Mouse (Mus musculus) heart, adult 2 months (tissue): Measurements from ENCODE around the gene D930007J09Rik. TPM values are rescaled to one million over a fixed set of nuclear protein-coding genes. Genes with fewer than 3 reads are reported as not detected.
A peak's percentile ranks its signal among the peaks of the same experiment; 100 is the strongest.

Source experiments
- DNase-seq, 2 experiments: peaks; one replicate each; pipeline ENCODE4 v3.0.0; 2021
- H3K27ac ChIP-seq: fragments of 200-600 bp; 2 replicates; pipeline ENCODE4 v1.8.1; 2022
- H3K27me3 ChIP-seq: fragments of 200-500 bp; 2 replicates; pipeline ENCODE4 v1.6.1; 2012; ENCODE audit warnings: mild to moderate bottlenecking, low read length, inconsistent platforms, mixed read lengths; ENCODE audit not compliant: control insufficient read depth, insufficient read depth
- H3K36me3 ChIP-seq: fragments of 200-500 bp; 2 replicates; pipeline ENCODE4 v1.6.1; 2012; ENCODE audit warnings: low read length, inconsistent platforms; ENCODE audit not compliant: control insufficient read depth, insufficient read depth
- H3K4me1 ChIP-seq: fragments of 200-500 bp; 2 replicates; pipeline ENCODE4 v1.6.1; 2011; ENCODE audit warnings: low read length; ENCODE audit not compliant: control insufficient read depth, insufficient read depth
- H3K4me3 ChIP-seq: fragments of 200-600 bp; 2 replicates; pipeline ENCODE4 v1.8.1; 2022
- H3K79me2 ChIP-seq: fragments of 200-500 bp; replicated peaks from 2 replicates; pipeline ENCODE4 v1.6.1; 2012; ENCODE audit warnings: mild to moderate bottlenecking, inconsistent platforms, low read length, moderate library complexity, mixed read lengths; ENCODE audit not compliant: control insufficient read depth, insufficient read depth
- H3K9ac ChIP-seq: fragments of 200-500 bp; 2 replicates; pipeline ENCODE4 v1.6.1; 2012; ENCODE audit warnings: low read depth, mild to moderate bottlenecking, control low read depth, inconsistent platforms, low read length, mixed read lengths
- CTCF ChIP-seq: fragments of 200-600 bp; IDR thresholded peaks from 2 replicates; pipeline ENCODE4 v1.8.1; 2022; ENCODE audit warnings: antibody characterized with exemption, mild to moderate bottlenecking, moderate library complexity
- EP300 ChIP-seq: fragments of 200-500 bp; IDR thresholded peaks from 2 replicates; pipeline ENCODE4 v1.6.1; 2011; ENCODE audit warnings: low read depth, low read length, control low read depth; ENCODE audit not compliant: insufficient read depth
- POLR2A ChIP-seq: fragments of 200-500 bp; IDR thresholded peaks from 2 replicates; pipeline ENCODE4 v1.6.1; 2011; ENCODE audit warnings: mild to moderate bottlenecking, low read depth, low read length, control low read depth; ENCODE audit not compliant: insufficient read depth
- WGBS: fragments of 180-500 bp; shearing (Covaris S2); methylation state at CpG from one replicate; pipeline ENCODE4 v1.1.7; 2018; 5-methylcytosine and 5-hydroxymethylcytosine counted together
- intact Hi-C: fragments of 180-260 bp; cut with DNase I; formaldehyde crosslinking; loops from one replicate; pipeline ENCODE4 v1.15.1; 2025
- polyA plus RNA-seq: library from polyadenylated mRNA; depleted of rRNA; stranded (reverse); fragments of >200 nt; gene quantifications from 2 replicates; pipeline ENCODE4 v1.2.3, GENCODE M21; 2012
- total RNA-seq, 2 experiments: library from RNA; stranded (reverse); gene quantifications; 2 replicates each; pipeline ENCODE4 v1.2.3; 2021

The D930007J09Rik gene
- total and polyA plus RNA-seq, 3 experiments = not detected

DNA sequence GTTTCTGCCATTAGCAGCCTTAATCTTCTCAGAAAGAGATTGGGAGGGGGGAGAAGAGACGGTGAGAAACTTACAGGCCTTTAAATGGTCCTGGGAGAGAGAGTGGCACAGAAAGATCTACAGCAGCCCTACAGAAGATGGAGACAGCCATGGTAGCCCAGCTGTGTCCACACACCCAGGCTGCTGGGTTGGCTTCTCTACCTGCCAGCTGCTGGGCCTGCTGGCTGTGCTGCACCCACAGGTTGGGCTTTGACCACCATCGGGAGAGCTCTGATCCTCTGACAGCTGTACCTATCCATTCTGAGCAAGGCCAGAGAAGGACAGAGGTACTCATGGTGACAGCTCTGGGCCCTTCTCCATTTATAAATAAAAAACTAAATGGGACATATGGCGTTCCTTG lies 23.8 kb downstream of the D930007J09Rik start:
- no peaks in the 10 kb centered on the region for H3K79me2 ChIP-seq
- no peaks in the 10 kb centered on the region; the same call in 1 of the 2 replicates for H3K36me3 ChIP-seq
- TF ChIP-seq EP300 (no peak), POLR2A (no peak), CTCF (no peak)
- no peak overlapping the region for H3K4me3 ChIP-seq
- intact Hi-C loops = no loop called here
- WGBS = 58% methylated on average over 3 of the region's 3 CpGs
- peaks cover 2% of the 10 kb centered on the region for H3K4me1 ChIP-seq
- H3K27me3 ChIP-seq = no peaks in the 10 kb centered on the region
- no peak for DNase-seq
- peak overlapping the region; percentile 47 for H3K27ac ChIP-seq
- no peak overlapping the region for H3K9ac ChIP-seq

GRCm38 (mm10) chr13:32776350-32776749 lies 26.3 kb downstream of the D930007J09Rik start:
- intact Hi-C loops = no loop called here
- TF ChIP-seq EP300 (0 out of 2 replicates have a peak, but pooled peaks have one; percentile 32), CTCF (no peak)
- Histone ChIP-seq H3K27me3 (no peaks in the 10 kb centered on the region), H3K9ac (peak overlapping the region; percentile 63), H3K4me3 (peak overlapping the region; percentile 47), H3K4me1 (peaks cover 4% of the 10 kb centered on the region), H3K79me2 (no peaks in the 10 kb centered on the region), H3K36me3 (peaks cover 1% of the 10 kb centered on the region), H3K27ac (peak overlapping the region; percentile 88)
- WGBS = 68% methylated on average over 10 of the region's 10 CpGs
- no peak for DNase-seq

GRCm38 (mm10) chr13:32775889-32776288 lies 26.8 kb downstream of the D930007J09Rik start:
- Histone ChIP-seq H3K36me3 (peaks cover 5% of the 10 kb centered on the region), H3K27ac (peak overlapping the region; percentile 88), H3K4me3 (peak overlapping the region; percentile 47), H3K79me2 (no peaks in the 10 kb centered on the region), H3K4me1 (peaks cover 4% of the 10 kb centered on the region), H3K27me3 (no peaks in the 10 kb centered on the region), H3K9ac (peak overlapping the region; percentile 63)
- 61% methylated on average over 9 of the region's 9 CpGs for WGBS
- intact Hi-C loops = no loop called here
- DNase-seq = peak in 1 of 2 experiments; percentile 23
- TF ChIP-seq CTCF (no peak), EP300 (no peak), POLR2A (no peak)

- 13% methylated on average over 3 of the region's 3 CpGs for WGBS
Observed at GRCm38 (mm10) chr13:32769960-32770359, 32.7 kb downstream of the D930007J09Rik start.

GRCm38 (mm10) chr13:32768104-32768503 lies 34.5 kb downstream of the D930007J09Rik start:
- WGBS = 17% methylated on average over 4 of the region's 4 CpGs
- H3K4me3 ChIP-seq = no peak overlapping the region
- peaks cover 26% of the 10 kb centered on the region for H3K36me3 ChIP-seq
- H3K9ac ChIP-seq = no peak overlapping the region
- H3K4me1 ChIP-seq = peaks cover 14% of the 10 kb centered on the region
- H3K79me2 ChIP-seq = no peaks in the 10 kb centered on the region
- no peak for TF ChIP-seq POLR2A
- TF ChIP-seq CTCF = peak; percentile 80
- H3K27ac ChIP-seq = peak overlapping the region; percentile 83
- intact Hi-C loops = loop anchor here (2.0 to 10.0 kb wide), 2 partner anchors 31 to 157 kb away; no protein-coding TSS in a partner anchor
- no peaks in the 10 kb centered on the region for H3K27me3 ChIP-seq
- no peak for DNase-seq

More at GRCm38 (mm10) chr13:32769960-32770359, 32.7 kb downstream of the D930007J09Rik start:
- no peaks in the 10 kb centered on the region for H3K79me2 ChIP-seq
- intact Hi-C loops = loop anchor here (2.0 to 10.0 kb wide), 2 partner anchors 29 to 155 kb away; no protein-coding TSS in a partner anchor
- DNase-seq = no peak
- no peak overlapping the region for H3K4me3 ChIP-seq
- peak; percentile 42; the same call in 1 of the 2 replicates for TF ChIP-seq POLR2A
- TF ChIP-seq EP300 = no peak
- H3K36me3 ChIP-seq = peaks cover 21% of the 10 kb centered on the region
- no peaks in the 10 kb centered on the region for H3K27me3 ChIP-seq
- H3K4me1 ChIP-seq = peaks cover 8% of the 10 kb centered on the region; the same call in 1 of the 2 replicates
- H3K9ac ChIP-seq = peak overlapping the region; percentile 16; the same call in 1 of the 2 replicates
- peak overlapping the region; percentile 83 for H3K27ac ChIP-seq

GRCm38 (mm10) chr13:32764448-32764847 lies 38.2 kb downstream of the D930007J09Rik start:
- Histone ChIP-seq H3K27ac (peak overlapping the region; percentile 89), H3K9ac (no peak overlapping the region), H3K4me3 (no peak overlapping the region), H3K27me3 (no peaks in the 10 kb centered on the region), H3K36me3 (peaks cover 43% of the 10 kb centered on the region), H3K4me1 (peaks cover 24% of the 10 kb centered on the region), H3K79me2 (peaks cover 3% of the 10 kb centered on the region; the same call in 1 of the 2 replicates)
- DNase-seq = peak; percentile 69 to 82
- intact Hi-C loops = loop anchor here (10.0 kb wide), 1 partner anchor 160 kb away; no protein-coding TSS in a partner anchor
- WGBS = 22% methylated on average over 7 of the region's 7 CpGs
- TF ChIP-seq CTCF (no peak), EP300 (peak; percentile 98), POLR2A (0 out of 2 replicates have a peak, but pooled peaks have one; percentile 11)
